Mouse (Mus musculus) megakaryocyte, embryonic 14.5 days (primary cell): ENCODE measurements at regions not wholly inside any gene's neighbourhood (a gene's known extent, or its start where the extent isn't known, plus 50 kb on each side); places are given as distances from the start of the nearest gene placed in this dataset.

Source experiments
- FLI1 ChIP-seq: IDR thresholded peaks from 2 replicates; pipeline ENCODE4 v1.6.1; 2012; ENCODE audit warnings: low read length, inconsistent platforms, mixed read lengths
- GATA1 ChIP-seq: IDR thresholded peaks from 3 replicates; pipeline ENCODE4 v1.6.1; 2012; ENCODE audit warnings: mixed read lengths, low read length, inconsistent platforms, borderline replicate concordance

DNA sequence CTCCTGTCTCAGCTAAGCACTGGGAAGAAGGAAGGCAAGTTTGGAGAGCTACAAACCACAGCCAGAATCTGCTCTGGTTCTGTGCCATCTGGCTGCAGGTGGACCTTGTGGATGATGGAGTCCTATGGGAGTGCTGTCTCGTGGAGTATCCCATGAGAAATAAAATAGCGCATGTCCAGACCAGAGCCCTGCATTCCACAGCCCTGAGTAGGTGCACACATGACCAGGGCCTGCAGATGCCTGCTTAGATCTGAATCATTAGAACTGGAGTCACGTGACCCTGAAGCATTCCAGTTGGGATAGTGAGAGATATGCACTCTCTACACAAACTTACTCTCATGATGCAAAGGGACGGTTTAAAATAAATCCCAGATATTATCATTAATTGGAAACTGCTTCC, 211.6 kb downstream of the Cxcl12 start:
- TF ChIP-seq GATA1: no peak
- TF ChIP-seq FLI1: no peak
